In the genomic region with DNA sequence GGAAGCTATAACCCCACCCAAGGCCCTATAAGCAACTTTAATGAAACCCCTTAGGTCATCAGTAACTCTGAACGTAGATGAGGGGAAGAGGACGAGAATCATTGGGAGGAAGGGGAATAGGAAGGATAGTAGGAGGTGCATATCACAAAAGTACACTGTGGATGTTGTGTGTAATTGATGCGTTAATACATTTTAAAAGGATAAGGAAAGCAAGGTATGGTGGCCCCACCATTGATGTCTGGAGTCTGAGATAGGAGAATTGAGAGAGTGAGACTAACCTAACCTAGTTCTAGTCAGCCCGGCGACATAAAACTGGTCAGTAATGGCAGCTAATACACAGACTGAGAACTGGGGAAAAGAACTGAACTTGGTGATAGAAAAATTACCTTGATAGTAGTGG, we compare ENCODE assay signal across 17 mouse cellular contexts.
"Had no signal": no experiment of that assay in that cellular context is flagged by ENCODE, and none has a peak within 500 bp of the region (broad histone marks: within the 10 kb centered on the region; RNA-seq: fewer than 3 reads in every experiment).

No protein-coding gene starts in this region.

- H3K4me1 ChIP-seq: liver, embryonic 15.5 days; midbrain, embryonic 10.5 days; midbrain, embryonic 13.5 days; midbrain, embryonic 15.5 days; neural tube, embryonic 13.5 days; neural tube, embryonic 15.5 days; stomach, embryonic 15.5 days had no signal

- H3K4me2 ChIP-seq: liver, embryonic 15.5 days; lung, embryonic 14.5 days; midbrain, embryonic 13.5 days; midbrain, embryonic 15.5 days; neural tube, embryonic 13.5 days; neural tube, embryonic 15.5 days; stomach, embryonic 15.5 days had no signal

- H3K4me3 ChIP-seq: liver, embryonic 15.5 days; midbrain, embryonic 10.5 days; midbrain, embryonic 13.5 days; midbrain, embryonic 15.5 days; myocyte; neural tube, embryonic 13.5 days; neural tube, embryonic 15.5 days; stomach, embryonic 15.5 days had no signal

- ATAC-seq: midbrain, embryonic 13.5 days; midbrain, embryonic 15.5 days had no signal

- H3K9ac ChIP-seq: liver, embryonic 15.5 days; lung, embryonic 14.5 days; midbrain, embryonic 13.5 days; midbrain, embryonic 15.5 days; neural tube, embryonic 13.5 days; neural tube, embryonic 15.5 days; stomach, embryonic 15.5 days had no signal

- H3K27ac ChIP-seq: liver, embryonic 15.5 days; midbrain, embryonic 10.5 days; midbrain, embryonic 13.5 days; midbrain, embryonic 15.5 days; neural tube, embryonic 13.5 days; neural tube, embryonic 15.5 days; stomach, embryonic 15.5 days; stomach, postnatal 0 days had no signal

- H3K27me3 ChIP-seq: liver, embryonic 15.5 days; midbrain, embryonic 13.5 days; midbrain, embryonic 15.5 days; neural tube, embryonic 13.5 days; neural tube, embryonic 15.5 days; stomach, embryonic 15.5 days had no signal

- DNase-seq: lung, adult 18-20 months; lung, embryonic 14.5 days; lung, postnatal 10 days; lung, postnatal 4 days; right cerebral cortex, postnatal 14 days; thymus, adult 2 months; thymus, postnatal 25 days; thymus, postnatal 4 days had no signal

- H3K9me3 ChIP-seq: liver, embryonic 15.5 days; midbrain, embryonic 10.5 days; midbrain, embryonic 13.5 days; midbrain, embryonic 15.5 days; neural tube, embryonic 13.5 days; neural tube, embryonic 15.5 days; stomach, embryonic 15.5 days had no signal
